Mouse (Mus musculus): ENCODE measurements around the gene Ect2. TPM values are rescaled to one million over a fixed set of nuclear protein-coding genes. Genes with fewer than 3 reads are reported as not detected.

Gene Ect2
- total and polyA plus RNA-seq, 3 experiments: 22.6 to 48.5 (median 31.5) TPM

DNA sequence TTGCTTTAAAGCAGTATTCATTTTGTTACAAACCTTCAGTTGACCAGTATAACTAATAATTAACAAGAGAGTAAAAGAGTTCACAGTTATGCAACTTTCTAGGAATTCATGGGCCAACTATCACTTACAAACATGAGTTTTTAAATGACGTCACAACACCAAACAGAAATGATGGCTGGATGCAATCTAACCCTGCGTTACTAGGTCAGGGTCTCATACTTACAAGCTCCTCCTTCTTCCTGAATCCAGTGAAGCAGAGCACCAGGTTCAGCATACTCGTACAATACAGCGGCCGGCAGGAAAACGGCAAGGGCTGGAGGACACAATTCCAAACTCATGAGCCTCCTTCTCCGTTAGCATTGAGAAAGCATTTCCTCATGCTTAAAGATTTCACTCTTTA lies 7.9 kb downstream of the Ect2 start:
- H3K9ac ChIP-seq (ENCODE audit: control insufficient read depth, low read depth, low read length, poor library complexity, severe bottlenecking): no peak overlapping the region
- peaks cover 2% of the 10 kb centered on the region; the same call in 1 of the 2 replicates for H3K79me2 ChIP-seq (ENCODE audit: control insufficient read depth, insufficient read depth, low read length, poor library complexity)
- H3K27ac ChIP-seq (ENCODE audit: control insufficient read depth, low read depth, low read length): no peak overlapping the region
- DNase-seq (ENCODE audit: low read depth, low spot score): no peak
- peaks cover 0 to 42% of the 10 kb centered on the region in 2 experiments; a peak in 2 of 4 replicates for H3K36me3 ChIP-seq (ENCODE audit: control insufficient read depth in 1 of 2, insufficient read depth in 2 of 2, low read length in 2 of 2)
- H3K4me3 ChIP-seq (ENCODE audit: control insufficient read depth in 1 of 2, insufficient read depth in 1 of 2, low read depth in 2 of 2, low read length in 2 of 2): no peak overlapping the region
- no peaks in the 10 kb centered on the region for H3K27me3 ChIP-seq (ENCODE audit: control insufficient read depth in 1 of 2, insufficient read depth in 2 of 2, low read length in 2 of 2)
- no peaks in the 10 kb centered on the region for H3K9me3 ChIP-seq (replicated peaks; ENCODE audit: insufficient read depth, low read length)
- H3K4me1 ChIP-seq (ENCODE audit: control insufficient read depth in 1 of 2, insufficient read depth in 2 of 2, low read length in 2 of 2): no peaks in the 10 kb centered on the region
- TF ChIP-seq POLR2AphosphoS2 (IDR thresholded peaks at IDR 0.05; ENCODE audit: low read length) (no peak), POLR2A (IDR thresholded peaks at IDR 0.05; ENCODE audit: control insufficient read depth in 1 of 2, insufficient read depth in 1 of 2, low read depth in 1 of 2, low read length in 2 of 2, poor library complexity in 1 of 2) (no peak), TAL1 (IDR thresholded peaks at IDR 0.05; ENCODE audit: low read length) (no peak), MXI1 (IDR thresholded peaks at IDR 0.05; ENCODE audit: low read depth, low read length) (no peak), SIN3A (IDR thresholded peaks at IDR 0.05; ENCODE audit: low read length) (no peak), TBP (IDR thresholded peaks at IDR 0.05; ENCODE audit: low read depth, low read length) (no peak), JUND (IDR thresholded peaks at IDR 0.05; ENCODE audit: low read depth, low read length) (no peak), MEF2A (IDR thresholded peaks at IDR 0.05; ENCODE audit: extremely low read depth, insufficient replicate concordance, low read depth, low read length, poor library complexity, severe bottlenecking) (no peak), USF2 (IDR thresholded peaks at IDR 0.05; ENCODE audit: borderline replicate concordance in 1 of 2, insufficient read depth in 1 of 2, low read depth in 1 of 2, low read length in 2 of 2) (no peak), ETS1 (IDR thresholded peaks at IDR 0.05; ENCODE audit: low read depth, low read length) (no peak), NRF1 (IDR thresholded peaks at IDR 0.05; ENCODE audit: insufficient read depth, low read depth, low read length, poor library complexity, severe bottlenecking) (no peak), MYB (IDR thresholded peaks at IDR 0.05; ENCODE audit: low read depth, low read length) (no peak)

DNA sequence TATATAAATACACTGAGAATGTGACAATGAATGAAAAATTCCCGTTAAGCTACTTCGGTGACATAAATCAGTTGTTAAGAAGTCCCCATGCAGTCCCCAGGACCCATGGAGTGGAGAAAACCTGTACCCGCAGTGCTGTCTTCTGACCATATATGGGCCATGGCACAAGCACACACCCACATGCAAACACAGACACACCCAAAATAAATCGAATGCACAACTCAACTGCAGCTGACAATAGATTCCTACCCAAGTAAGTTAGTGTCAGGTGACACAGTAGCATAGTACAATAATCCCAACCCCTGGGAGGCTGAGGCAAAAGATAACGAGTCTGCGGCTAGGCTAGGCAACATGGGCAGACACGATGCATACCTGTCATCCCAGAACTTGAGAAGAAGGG lies 10.1 kb downstream of the Ect2 start:
- no peak for TF ChIP-seq RAD21 (IDR thresholded peaks at IDR 0.05; ENCODE audit: low read depth, low read length)
- H3K36me3 ChIP-seq (ENCODE audit: control insufficient read depth in 1 of 2, insufficient read depth in 2 of 2, low read length in 2 of 2): peaks cover 0 to 37% of the 10 kb centered on the region in 2 experiments; a peak in 2 of 4 replicates
- H3K79me2 ChIP-seq (ENCODE audit: control insufficient read depth, insufficient read depth, low read length, poor library complexity): no peaks in the 10 kb centered on the region
- H3K27ac ChIP-seq (ENCODE audit: control insufficient read depth, low read depth, low read length): no peak overlapping the region
- no peaks in the 10 kb centered on the region for H3K9me3 ChIP-seq (replicated peaks; ENCODE audit: insufficient read depth, low read length)
- H3K4me1 ChIP-seq (ENCODE audit: control insufficient read depth in 1 of 2, insufficient read depth in 2 of 2, low read length in 2 of 2): no peaks in the 10 kb centered on the region
- no peak overlapping the region for H3K4me3 ChIP-seq (ENCODE audit: control insufficient read depth in 1 of 2, insufficient read depth in 1 of 2, low read depth in 2 of 2, low read length in 2 of 2)
- no peak for DNase-seq (ENCODE audit: low read depth, low spot score)
- H3K27me3 ChIP-seq (ENCODE audit: control insufficient read depth in 1 of 2, insufficient read depth in 2 of 2, low read length in 2 of 2): no peaks in the 10 kb centered on the region
- H3K9ac ChIP-seq (ENCODE audit: control insufficient read depth, low read depth, low read length, poor library complexity, severe bottlenecking): no peak overlapping the region

DNA sequence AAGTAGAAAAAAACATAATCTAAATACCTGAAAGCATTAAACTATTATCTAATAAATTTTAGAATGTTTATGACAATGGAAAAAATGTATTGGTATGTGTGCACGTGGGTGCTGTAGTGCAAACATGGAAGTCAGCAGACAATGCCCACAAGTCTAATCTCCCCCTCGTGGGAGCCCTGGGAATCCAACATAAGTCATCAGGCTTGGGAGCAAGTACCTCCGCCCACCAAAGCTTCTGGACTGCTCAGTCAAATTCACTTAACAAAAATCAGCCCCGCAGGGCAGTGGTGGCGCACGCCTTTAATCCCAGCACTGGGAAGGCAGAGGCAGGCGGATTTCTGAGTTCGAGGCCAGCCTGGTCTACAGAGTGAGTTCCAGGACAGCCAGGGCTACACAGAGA lies 13.6 kb downstream of the Ect2 start:
- H3K27me3 ChIP-seq (ENCODE audit: control insufficient read depth in 1 of 2, insufficient read depth in 2 of 2, low read length in 2 of 2): no peaks in the 10 kb centered on the region
- H3K27ac ChIP-seq (ENCODE audit: control insufficient read depth, low read depth, low read length): no peak overlapping the region
- no peak for TF ChIP-seq EP300 (IDR thresholded peaks at IDR 0.05; ENCODE audit: low read depth in 1 of 2, low read length in 2 of 2)
- no peak for TF ChIP-seq KAT2A (conservative IDR thresholded peaks at IDR 0.05; ENCODE audit: low read depth, low read length)
- no peak for TF ChIP-seq GATA1 (IDR thresholded peaks at IDR 0.05; ENCODE audit: low read depth, low read length)
- no peak for TF ChIP-seq SIN3A (IDR thresholded peaks at IDR 0.05; ENCODE audit: low read length)
- TF ChIP-seq NRF1 (IDR thresholded peaks at IDR 0.05; ENCODE audit: insufficient read depth, low read depth, low read length, poor library complexity, severe bottlenecking): no peak
- no peak for TF ChIP-seq ETS1 (IDR thresholded peaks at IDR 0.05; ENCODE audit: low read depth, low read length)
- no peak for TF ChIP-seq POLR2A (IDR thresholded peaks at IDR 0.05; ENCODE audit: control insufficient read depth in 1 of 2, insufficient read depth in 1 of 2, low read depth in 1 of 2, low read length in 2 of 2, poor library complexity in 1 of 2)
- TF ChIP-seq NELFE (IDR thresholded peaks at IDR 0.05; ENCODE audit: low read depth, low read length): no peak
- TF ChIP-seq HCFC1 (IDR thresholded peaks at IDR 0.05; ENCODE audit: low read depth, low read length): no peak
- TF ChIP-seq JUND (IDR thresholded peaks at IDR 0.05; ENCODE audit: low read depth, low read length): no peak
- no peak for TF ChIP-seq TAL1 (IDR thresholded peaks at IDR 0.05; ENCODE audit: low read length)
- TF ChIP-seq UBTF (IDR thresholded peaks at IDR 0.05; ENCODE audit: borderline replicate concordance, insufficient read depth, low read depth, low read length): no peak
- no peak for TF ChIP-seq SMC3 (IDR thresholded peaks at IDR 0.05; ENCODE audit: low read depth, low read length)
- no peaks in the 10 kb centered on the region for H3K9me3 ChIP-seq (replicated peaks; ENCODE audit: insufficient read depth, low read length)
- H3K4me1 ChIP-seq (ENCODE audit: control insufficient read depth in 1 of 2, insufficient read depth in 2 of 2, low read length in 2 of 2): no peaks in the 10 kb centered on the region
- H3K36me3 ChIP-seq (ENCODE audit: control insufficient read depth in 1 of 2, insufficient read depth in 2 of 2, low read length in 2 of 2): peaks cover 0 to 39% of the 10 kb centered on the region in 2 experiments; a peak in 2 of 4 replicates
- no peaks in the 10 kb centered on the region for H3K79me2 ChIP-seq (ENCODE audit: control insufficient read depth, insufficient read depth, low read length, poor library complexity)
- no peak overlapping the region for H3K9ac ChIP-seq (ENCODE audit: control insufficient read depth, low read depth, low read length, poor library complexity, severe bottlenecking)
- no peak overlapping the region for H3K4me3 ChIP-seq (ENCODE audit: control insufficient read depth in 1 of 2, insufficient read depth in 1 of 2, low read depth in 2 of 2, low read length in 2 of 2)
- DNase-seq (ENCODE audit: low read depth, low spot score): no peak

All from MEL (cell line).